Mouse (Mus musculus) bone marrow, adult 2 months (tissue): ENCODE measurements around the gene Ptrhd1.

ENCODE experiments used
- CTCF ChIP-seq: fragments of 200-500 bp; IDR thresholded peaks from 2 replicates; pipeline ENCODE4 v1.5.1; 2011; ENCODE audit warnings: low read length, control low read depth; ENCODE audit not compliant: control insufficient read depth, insufficient read depth
- POLR2A ChIP-seq: fragments of 200-500 bp; IDR thresholded peaks from 2 replicates; pipeline ENCODE4 v1.6.1; 2011; ENCODE audit warnings: low read depth, mild to moderate bottlenecking, control low read depth, low read length, borderline replicate concordance; ENCODE audit not compliant: control insufficient read depth

- peak; percentile 46; the same call in 1 of the 2 replicates for TF ChIP-seq POLR2A
- no peak; the same call in 1 of the 2 replicates for TF ChIP-seq CTCF
Measured at GRCm38 (mm10) chr12:4233572-4234508, at the start of gene Ptrhd1, which contains the start of gene Cenpo.
